In the genomic region with DNA sequence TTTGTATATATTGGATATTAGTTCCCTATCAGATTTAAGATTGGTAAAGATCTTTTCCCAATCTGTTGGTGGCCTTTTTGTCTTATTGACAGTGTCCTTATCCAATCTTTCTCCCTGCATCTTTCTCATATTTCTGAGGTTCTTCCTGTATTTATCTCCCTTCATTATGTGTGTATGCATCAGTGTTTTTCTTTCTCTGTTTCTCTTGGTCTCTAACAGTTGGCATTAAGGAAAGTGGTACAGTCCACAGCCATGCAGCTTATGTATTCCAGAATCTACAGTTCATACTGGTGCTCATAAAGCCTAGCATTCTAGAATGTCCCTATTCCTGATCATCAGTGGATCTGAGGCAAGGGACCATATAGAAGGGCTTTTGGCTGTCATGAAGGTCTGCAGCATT, we compare ENCODE assay signal across 43 mouse cellular contexts. TPM values are rescaled to one million over a fixed set of nuclear protein-coding genes. Genes with fewer than 3 reads are reported as not detected.
"Had no signal": no experiment of that assay in that cellular context is flagged by ENCODE, and none has a peak within 500 bp of the region (broad histone marks: within the 10 kb centered on the region; RNA-seq: fewer than 3 reads in every experiment).

TSS of gene Spaca5 (plus strand) at position 301 of the 400 bp plus-strand sequence.

- H3K4me3 ChIP-seq: heart, embryonic 10.5 days; heart, embryonic 12.5 days; heart, embryonic 13.5 days; heart, embryonic 15.5 days; hindbrain, embryonic 10.5 days; hindbrain, embryonic 12.5 days; hindbrain, embryonic 13.5 days; hindbrain, embryonic 15.5 days; intestine, embryonic 15.5 days; kidney, embryonic 15.5 days; layer of hippocampus, adult 2 months had no signal

- H3K36me3 ChIP-seq: heart, embryonic 10.5 days; heart, embryonic 12.5 days; heart, embryonic 13.5 days; heart, embryonic 15.5 days; hindbrain, embryonic 10.5 days; hindbrain, embryonic 12.5 days; hindbrain, embryonic 13.5 days; hindbrain, embryonic 15.5 days; intestine, embryonic 15.5 days; kidney, embryonic 15.5 days had no signal

- DNase-seq: heart, postnatal 10 days; heart, postnatal 14 days; heart, postnatal 36 days; heart, postnatal 4 days; kidney, adult 11 months; kidney, adult 18-20 months; kidney, adult 2 months; kidney, adult 8-10 months; kidney, adult 9 months; kidney, postnatal 10 days; kidney, postnatal 14 days; kidney, postnatal 25 days; kidney, postnatal 36 days; kidney, postnatal 4 days; layer of hippocampus, adult 9-11 months; layer of hippocampus, postnatal 36 days had no signal

- H3K4me1 ChIP-seq: heart, embryonic 10.5 days; heart, embryonic 12.5 days; heart, embryonic 13.5 days; heart, embryonic 15.5 days; hindbrain, embryonic 10.5 days; hindbrain, embryonic 12.5 days; hindbrain, embryonic 13.5 days; hindbrain, embryonic 15.5 days; intestine, embryonic 15.5 days; kidney, embryonic 15.5 days had no signal

- H3K27ac ChIP-seq: heart, embryonic 10.5 days; heart, embryonic 13.5 days; heart, embryonic 15.5 days; hindbrain, embryonic 10.5 days; hindbrain, embryonic 12.5 days; hindbrain, embryonic 13.5 days; hindbrain, embryonic 14.5 days; hindbrain, embryonic 15.5 days; hindbrain, postnatal 0 days; intestine, embryonic 15.5 days; kidney, embryonic 15.5 days; kidney, postnatal 0 days; layer of hippocampus, adult 2 months had no signal

- H3K27me3 ChIP-seq: heart, embryonic 12.5 days; heart, embryonic 13.5 days; heart, embryonic 15.5 days; hindbrain, embryonic 12.5 days; hindbrain, embryonic 13.5 days; hindbrain, embryonic 15.5 days; intestine, embryonic 15.5 days; kidney, embryonic 15.5 days had no signal

RNA-seq across cellular contexts. Expression of gene Spaca5, which starts in this region (rescaled TPM):
- polyA plus RNA-seq: heart, embryonic 10.5 days; heart, embryonic 11.5 days; heart, embryonic 12.5 days; heart, embryonic 13.5 days; heart, embryonic 14.5 days; heart, embryonic 15.5 days; heart, embryonic 16.5 days; heart, postnatal 0 days; hindbrain, embryonic 10.5 days; hindbrain, embryonic 11.5 days; hindbrain, embryonic 12.5 days; hindbrain, embryonic 13.5 days; hindbrain, embryonic 14.5 days; hindbrain, embryonic 15.5 days; hindbrain, embryonic 16.5 days; inflammation-experienced regulatory T-cells, adult 6 months; intestine, embryonic 14.5 days; intestine, embryonic 15.5 days; intestine, embryonic 16.5 days; intestine, postnatal 0 days; kidney, adult 2 months; kidney, embryonic 14.5 days; kidney, embryonic 15.5 days; kidney, embryonic 16.5 days; kidney, postnatal 0 days; large intestine, adult 2 months had no signal
